Mouse (Mus musculus) CD4-positive, CD25-positive, alpha-beta regulatory T cell, adult 4 months (primary cell): ENCODE measurements around the gene Mllt3. TPM values are rescaled to one million over a fixed set of nuclear protein-coding genes. Genes with fewer than 3 reads are reported as not detected.

Experiments used
- ATAC-seq: one replicate; pipeline ENCODE4 v1.8.0; 2017
- polyA plus RNA-seq, 2 experiments: library from polyadenylated mRNA; unstranded; fragments of 100-300 nt; shearing (Covaris generic); gene quantifications; one replicate each; pipeline ENCODE4 v1.2.1; 2017

Mllt3 gene
- polyA plus RNA-seq: 100 to 1,000 TPM; 119 to 131 TPM

DNA sequence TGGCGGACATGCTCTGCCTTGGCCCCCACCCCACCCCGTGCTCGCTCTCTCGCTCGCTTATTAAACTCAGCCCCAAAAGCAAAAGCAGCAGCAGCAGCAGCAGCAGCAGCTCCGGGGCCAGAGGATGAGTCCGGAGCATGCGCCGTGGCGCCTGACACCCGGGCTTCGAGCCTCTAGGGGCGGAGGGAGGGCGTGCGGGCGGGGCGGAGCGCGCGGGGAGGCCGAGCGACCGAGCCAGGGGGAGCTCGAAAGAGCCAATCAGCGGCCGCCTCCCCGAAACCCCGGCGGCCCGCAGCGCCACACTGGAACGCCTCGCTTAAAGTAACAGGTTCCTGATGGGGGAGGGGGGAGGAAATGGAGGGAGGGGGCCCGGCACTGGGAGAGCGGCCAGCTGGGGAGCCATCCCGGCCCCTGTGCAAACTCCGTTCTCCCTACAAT, at the start of gene Mllt3:
Mllt3 (minus strand) TSS at position 149 of the 438 bp plus-strand sequence.
- peak; percentile 69 for ATAC-seq

- no peak for ATAC-seq
Measured at GRCm38 (mm10) chr4:88082381-88082780, 49.2 kb upstream of the Mllt3 start.

DNA sequence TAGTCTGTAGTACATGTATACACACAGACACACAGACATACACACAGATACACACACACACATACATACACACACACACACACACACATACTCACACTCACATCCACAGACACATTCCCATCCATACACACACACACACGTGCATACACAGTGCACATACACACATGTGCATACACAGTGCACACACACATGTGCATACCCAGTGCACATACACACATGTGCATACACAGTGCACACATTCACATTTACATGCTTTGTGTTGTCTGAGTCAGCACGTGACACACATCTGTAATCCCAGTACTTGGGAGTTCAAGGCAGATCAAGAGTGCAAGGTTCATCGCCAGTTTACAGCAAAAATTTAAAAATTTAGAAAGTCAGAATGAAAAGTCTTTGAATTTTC, 48.7 kb upstream of the Mllt3 start:
- no peak for ATAC-seq

- peak; percentile 53 for ATAC-seq
Measured at GRCm38 (mm10) chr4:88081417-88081816, 48.3 kb upstream of the Mllt3 start.

DNA sequence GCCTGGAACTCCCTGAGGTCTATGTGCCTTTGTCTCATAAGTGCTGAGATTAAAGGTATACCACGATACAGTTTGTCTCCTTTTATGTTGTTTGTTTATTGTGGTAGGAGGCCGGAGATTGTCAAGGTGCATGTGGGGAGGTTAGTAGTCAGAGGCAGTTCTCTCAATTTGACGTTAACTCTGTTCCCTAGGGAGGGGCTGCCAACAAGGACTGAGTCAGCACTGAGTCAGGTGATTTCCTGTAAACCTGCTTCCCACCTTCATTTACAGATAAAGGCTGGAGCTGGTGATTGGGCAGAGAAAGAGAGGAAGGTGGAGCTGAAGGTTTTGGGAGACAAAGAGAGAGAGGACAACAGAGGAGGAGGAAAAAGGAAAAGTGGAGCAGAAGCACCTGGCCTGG, 45.8 kb upstream of the Mllt3 start:
- ATAC-seq: peak; percentile 53

GRCm38 (mm10) chr4:88075388-88075787, 42.2 kb upstream of the Mllt3 start:
- ATAC-seq: no peak

DNA sequence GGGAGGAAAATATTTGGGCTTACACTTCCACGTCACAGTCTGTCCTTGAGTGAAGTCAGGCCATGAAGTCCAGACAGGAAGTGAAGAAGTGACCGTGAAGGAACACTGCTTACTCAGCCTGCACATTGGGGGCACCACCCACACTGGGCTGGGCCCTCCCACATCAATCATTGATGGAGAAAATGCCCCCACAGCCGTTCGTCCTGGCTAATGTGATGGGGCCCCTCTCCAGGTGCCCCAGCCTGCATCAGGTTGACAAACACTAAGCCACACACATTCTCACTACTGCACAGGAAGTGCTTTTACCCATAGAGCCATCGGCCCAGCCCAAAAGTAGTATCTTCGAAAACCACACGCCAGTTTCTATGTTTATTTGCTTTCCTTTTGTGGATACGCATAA, 13.1 kb upstream of the Mllt3 start:
- ATAC-seq: peak; percentile 90

- ATAC-seq: no peak
Measured at GRCm38 (mm10) chr4:88045151-88045550, 12.0 kb upstream of the Mllt3 start.

DNA sequence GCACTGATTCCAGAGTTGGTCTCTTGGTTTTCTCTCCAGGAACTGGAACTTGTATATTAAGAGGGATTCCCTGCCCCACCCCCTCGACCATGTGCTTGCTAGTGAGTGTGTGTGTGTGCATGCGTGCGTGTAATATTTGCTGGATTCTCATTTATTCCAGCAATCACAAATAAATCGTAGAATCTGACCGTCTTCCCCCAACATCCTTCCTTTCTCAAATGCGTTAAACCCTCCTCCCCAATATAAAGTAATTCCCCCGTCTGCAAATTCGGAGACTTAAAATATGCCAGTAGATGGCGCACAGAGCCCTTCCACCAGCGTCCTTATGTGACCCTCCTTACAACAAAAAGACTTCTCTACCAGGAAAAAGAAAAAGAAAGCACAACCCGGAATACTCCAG, 2.2 kb upstream of the Mllt3 start:
- peak; percentile 23 for ATAC-seq

DNA sequence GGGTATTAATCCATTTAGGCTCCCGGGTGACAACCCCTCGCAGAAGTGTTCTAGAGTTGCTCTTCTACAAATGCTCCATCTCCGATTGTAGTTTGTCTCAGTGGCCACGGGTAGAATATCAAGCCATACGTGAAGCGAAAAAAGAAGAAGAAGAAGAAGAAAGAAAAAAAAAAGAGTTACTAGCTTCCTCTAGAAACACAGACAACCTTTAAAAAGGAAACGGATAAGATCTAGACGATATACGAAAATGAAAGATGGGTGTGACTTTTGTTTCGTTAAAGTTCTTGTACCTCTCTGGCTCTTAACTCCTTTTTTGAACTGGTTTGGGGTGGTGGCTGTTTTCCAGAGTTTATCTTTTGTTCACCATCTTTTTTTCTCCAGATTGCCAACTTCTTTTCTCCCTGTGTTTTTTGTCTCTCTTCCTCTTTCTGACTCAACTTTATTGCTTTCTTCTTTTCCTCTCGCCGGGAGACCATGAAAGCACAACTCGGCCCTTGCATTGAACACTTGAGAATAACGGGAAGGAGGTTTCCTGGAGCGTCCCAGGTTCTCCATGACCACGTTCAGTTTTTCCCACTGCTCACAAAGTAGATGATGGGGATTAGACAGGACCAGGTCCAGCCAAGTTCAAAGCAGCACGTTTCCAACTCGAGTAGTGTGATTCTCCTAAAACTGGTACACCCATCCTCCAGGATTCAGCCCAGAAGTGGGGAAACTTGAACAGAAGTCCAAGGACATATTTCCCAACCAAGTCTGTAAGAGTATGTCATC, 1.4 kb upstream of the Mllt3 start:
- ATAC-seq: peak; percentile 28

DNA sequence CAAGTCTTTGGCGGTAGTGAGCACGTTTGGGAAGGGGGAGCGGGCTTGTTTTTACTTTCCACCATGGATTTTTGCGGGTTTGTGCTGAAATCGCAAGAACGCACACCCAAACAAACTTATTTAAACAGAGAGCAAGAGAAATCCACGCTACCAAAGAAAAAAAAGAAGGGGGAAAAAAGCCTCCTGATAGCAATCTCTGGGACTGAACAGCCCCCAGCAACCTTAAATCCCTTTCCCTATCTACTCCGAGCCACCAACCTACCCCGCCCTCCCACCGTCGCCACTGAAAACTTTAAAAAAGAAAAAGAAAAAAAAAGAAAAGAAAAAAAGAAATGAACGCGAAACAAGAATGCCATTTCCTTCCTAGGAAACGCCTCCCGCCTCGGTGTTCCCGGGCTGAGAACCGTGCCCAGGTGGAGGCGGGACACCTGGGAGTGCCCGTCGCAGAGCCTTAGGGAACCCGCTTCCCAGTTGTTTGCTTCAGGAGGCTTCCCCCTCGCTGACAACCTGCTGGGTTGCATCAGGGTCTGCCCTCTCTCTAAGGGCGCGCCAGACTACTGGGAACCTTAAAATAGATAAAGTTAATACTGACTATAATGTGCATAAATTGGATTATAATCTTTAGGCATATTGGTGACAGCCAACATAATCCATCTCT, 694 bp upstream of the Mllt3 start:
- no peak for ATAC-seq

DNA sequence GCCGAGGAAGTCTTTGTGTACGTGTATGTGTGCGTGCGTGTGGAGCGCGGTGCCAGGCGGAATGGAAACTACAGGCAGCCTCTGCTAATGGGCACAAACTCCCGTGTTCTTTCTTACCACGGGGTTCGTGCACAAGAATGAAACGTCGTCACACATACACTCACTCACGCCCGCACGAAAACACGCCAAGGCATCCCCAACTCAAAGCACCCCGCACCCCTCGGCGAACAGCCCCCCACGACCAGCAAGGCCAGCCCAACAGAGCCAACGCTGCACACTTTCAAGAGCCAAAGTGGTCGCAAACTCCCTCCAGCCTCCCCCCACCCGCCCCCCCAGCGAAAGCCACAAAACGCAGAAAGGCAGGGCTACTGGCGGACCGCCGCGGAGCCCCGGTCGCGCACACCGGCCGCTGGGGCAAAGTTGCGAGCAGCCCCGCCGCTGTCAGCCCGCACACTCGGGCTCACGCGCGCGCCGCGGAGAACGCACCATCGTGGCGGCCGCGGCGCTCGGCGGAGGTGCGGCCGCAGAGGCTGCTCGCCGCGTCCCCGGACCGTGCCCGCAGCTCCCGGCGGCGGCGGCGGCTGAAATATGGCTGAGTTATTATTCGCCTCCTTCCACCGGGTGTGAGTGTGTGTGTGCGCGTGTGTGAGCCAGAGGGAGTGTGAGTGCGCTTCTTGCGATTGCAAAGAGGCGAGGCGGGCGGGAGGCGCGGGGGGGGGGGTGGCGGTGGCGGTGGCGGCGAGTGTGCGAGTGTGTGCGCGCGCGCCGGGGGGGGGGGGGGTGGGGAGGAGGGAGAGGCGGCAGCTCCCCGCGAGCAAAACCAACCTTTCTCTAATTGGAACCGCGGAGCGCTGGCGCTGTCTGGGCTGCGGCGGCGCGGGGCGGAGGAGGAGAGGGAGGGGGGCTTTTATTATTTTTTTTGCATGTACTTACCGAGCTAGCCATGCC, 739 bp downstream of the Mllt3 start:
- peak; percentile 7 for ATAC-seq

DNA sequence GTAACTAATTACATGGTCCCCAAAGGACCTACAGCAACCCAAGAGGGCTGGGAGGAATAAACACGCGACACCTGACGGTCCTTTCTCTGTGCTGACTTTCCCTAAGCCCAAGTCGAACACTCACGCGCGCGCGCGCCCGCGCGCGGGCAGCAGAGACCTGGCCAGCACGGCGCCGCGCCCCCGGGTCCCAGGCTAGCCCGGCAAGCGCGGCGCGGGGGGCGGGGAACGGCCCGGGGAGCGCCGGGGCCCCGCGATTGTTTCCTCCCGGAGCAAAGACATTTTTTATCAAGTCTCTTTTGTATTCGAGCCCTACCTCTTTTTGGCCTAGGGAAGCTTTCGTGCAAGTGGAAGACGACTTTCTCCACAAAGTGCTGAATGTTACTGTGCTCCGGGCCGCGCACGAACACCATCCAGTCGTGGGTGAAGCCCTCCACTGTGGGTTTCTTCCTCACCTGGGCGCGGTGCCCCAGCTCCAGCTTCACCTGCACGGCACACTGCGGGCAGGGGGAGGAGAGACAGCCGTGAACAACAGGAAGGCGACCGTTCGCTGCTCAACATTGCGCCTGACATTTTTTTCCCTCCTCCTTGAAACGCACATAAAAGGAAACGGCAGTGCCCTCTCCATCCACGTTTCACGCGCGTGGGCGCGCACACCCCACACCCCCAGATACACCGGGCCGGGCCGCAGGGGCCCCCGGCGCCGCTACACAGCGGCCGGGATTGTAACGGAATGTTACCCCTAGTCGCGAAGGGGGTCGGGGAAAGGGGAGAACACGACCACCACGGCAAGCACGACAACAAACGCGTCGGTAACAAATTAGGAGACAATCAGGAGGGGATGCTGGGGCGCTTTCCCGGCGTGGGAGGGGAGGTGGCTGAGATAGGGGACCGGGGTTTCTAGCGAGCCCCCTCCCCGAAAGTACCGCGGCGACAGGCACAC, 1.7 kb downstream of the Mllt3 start:
- peak; percentile 19 for ATAC-seq

GRCm38 (mm10) chr4:88023567-88023966, 9.6 kb downstream of the Mllt3 start:
- ATAC-seq: peak; percentile 67

DNA sequence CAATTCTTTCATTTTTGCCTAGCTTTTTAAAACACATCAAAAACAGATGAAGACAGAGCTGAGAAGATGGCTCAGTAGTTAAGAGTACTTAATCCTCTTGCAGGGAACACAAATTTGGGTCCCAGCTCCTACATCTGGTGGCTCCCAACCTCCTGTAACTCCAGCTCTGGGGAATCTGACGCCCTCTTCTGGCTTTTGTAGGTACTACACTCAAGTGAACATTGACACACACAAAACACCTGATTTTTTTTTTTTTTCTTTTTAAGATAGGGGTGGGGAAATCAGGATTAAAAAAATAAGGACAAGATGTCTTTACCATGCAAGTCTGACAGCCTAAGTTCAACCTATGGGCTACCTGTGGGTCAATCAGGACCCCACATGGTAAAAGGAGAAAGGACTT, 10.5 kb downstream of the Mllt3 start:
- no peak for ATAC-seq

DNA sequence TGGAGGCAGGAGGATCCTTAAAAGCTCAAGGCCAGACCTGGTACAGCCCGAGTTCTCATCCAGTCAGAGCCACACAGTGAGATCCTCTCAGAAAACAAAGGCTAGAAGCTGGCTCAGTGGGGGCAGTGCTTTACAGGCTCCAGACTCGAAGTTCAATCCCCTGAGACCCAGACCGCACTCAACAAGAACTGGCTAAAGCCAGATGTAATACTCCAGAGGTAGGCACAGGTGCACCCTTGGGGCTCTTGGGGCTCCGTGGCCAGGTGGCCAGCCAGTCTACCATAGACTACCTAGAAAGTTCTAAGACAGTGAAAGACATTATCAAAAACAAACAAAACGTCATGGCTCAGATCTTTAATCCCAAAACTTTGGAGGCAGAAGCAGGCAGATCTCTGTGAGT, 12.7 kb downstream of the Mllt3 start:
- no peak for ATAC-seq

DNA sequence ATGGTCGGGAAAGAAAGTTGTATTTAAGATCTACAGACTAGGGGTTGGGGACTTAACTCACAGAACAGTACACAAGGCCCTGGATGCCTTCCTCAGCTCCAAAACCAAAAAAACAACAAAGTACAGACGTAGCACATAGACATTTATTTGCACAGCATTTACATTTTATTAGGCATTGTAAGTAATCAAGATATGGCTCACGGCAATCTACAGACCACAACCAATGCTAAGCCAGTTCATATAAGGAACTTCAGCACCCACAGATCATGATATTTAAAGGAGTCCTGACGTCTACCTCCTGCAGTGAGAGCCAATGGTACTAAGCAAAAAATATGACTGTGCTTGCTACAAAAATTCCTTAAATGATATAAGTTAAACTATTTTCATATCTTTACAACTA, 13.5 kb downstream of the Mllt3 start:
- ATAC-seq: no peak

DNA sequence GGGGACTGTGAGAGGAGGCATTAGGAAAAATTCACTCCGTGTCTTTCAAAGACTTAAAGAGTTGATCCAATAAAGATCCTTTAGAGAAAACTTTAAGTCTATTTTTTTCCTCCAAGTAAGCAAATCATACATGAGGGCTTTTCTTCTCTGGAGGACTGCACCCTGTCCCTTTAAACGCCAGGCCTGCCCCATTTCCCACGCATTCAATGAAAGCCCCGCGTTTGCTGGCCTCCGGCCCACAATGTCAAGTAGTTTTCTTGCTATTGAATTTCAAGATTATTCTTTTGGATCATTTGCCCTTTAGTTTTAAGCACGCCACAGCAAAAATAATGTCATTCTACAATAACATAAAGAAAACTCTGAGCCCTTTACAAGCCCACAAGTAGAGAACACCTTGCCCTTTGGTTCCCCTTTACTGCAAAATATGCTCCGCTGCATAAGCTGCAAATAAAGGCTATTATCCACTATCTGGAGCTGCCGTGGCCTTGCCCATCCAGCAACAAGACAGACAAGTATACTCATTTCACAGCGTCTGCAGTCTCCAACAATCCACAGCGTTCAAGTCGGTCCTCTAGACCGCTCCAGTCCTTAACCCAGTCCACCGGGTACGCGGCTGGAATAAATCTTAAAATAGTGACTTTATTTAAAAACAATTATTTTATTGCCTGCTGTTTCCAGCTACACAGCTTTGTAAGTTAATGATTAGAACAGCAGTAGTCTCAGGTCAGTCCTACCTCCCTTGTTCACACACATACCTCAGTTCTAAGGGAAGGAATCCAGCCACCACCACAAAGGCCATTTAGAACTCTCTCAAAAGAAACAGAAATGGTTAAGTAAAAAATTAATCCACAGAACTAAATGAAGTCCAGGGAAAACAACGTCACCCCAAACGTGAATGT, 15.5 kb downstream of the Mllt3 start:
- ATAC-seq: no peak

GRCm38 (mm10) chr4:88015765-88016164, 17.4 kb downstream of the Mllt3 start:
- ATAC-seq: peak; percentile 61

DNA sequence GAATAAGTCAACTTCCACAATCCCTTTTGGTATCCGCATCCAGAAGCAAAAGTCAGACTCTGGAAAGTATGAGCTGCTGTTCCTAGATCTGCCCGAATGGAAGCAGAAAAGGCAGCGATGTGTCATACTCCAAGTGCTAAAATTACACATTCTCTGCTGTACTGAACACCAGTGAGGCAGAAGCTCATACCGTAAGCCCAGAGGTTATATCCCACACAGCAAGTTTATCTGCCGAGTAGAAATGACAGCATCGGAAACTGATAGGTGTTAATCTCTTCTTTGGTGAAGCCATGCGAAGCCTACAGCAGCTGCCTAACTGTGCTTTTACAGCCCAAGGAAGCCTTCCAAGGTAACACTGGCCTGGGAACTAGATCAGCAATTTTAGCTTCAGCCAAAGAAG, 17.9 kb downstream of the Mllt3 start:
- peak; percentile 32 for ATAC-seq

DNA sequence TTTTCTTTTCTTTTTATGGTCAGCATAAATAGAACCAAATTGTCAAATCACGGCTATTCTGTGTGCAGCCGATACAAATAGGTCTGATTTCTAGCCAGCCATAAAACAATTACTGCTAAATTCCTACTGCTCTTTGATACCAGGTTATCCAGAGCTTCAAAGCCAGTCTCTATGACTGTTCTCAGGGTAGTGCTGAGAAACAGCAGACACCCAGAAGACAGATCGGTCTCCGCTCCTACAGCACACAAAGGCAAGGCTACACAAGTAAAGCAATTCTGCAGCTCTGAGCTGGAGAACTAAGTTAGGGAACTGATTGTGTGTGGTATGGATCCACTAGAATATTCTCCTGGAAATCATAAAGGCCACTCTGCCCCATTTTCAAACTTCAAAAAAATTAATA, 20.4 kb downstream of the Mllt3 start:
- ATAC-seq: no peak
